Mouse (Mus musculus) C2C12 (cell line): ENCODE data around the gene Smoc1. TPM values are rescaled to one million over a fixed set of nuclear protein-coding genes. Genes with fewer than 3 reads are reported as not detected.

Source experiments
- H3K27me3 ChIP-seq: one replicate; pipeline ENCODE4 v1.6.1; 2011; ENCODE audit not compliant: control insufficient read depth, insufficient read depth, insufficient read length
- H3K36me3 ChIP-seq: one replicate; pipeline ENCODE4 v1.6.1; 2011; ENCODE audit not compliant: control insufficient read depth, insufficient read depth
- H3K4me3 ChIP-seq: one replicate; pipeline ENCODE4 v1.5.1; 2011; ENCODE audit warnings: mild to moderate bottlenecking, control low read depth; ENCODE audit not compliant: poor library complexity, insufficient read depth, severe bottlenecking
- H3K79me2 ChIP-seq: one replicate; pipeline ENCODE4 v1.6.1; 2011; ENCODE audit not compliant: control insufficient read depth, insufficient read depth
- H3K79me3 ChIP-seq: one replicate; pipeline ENCODE4 v1.6.1; 2011; ENCODE audit warnings: low read depth, control low read depth
- H3ac ChIP-seq: one replicate; pipeline ENCODE3; 2011; ENCODE audit warnings: low read depth; ENCODE audit not compliant: control insufficient read depth, insufficient read length
- CEBPB ChIP-seq: IDR thresholded peaks from one replicate; pipeline ENCODE4 v1.6.1; 2011; ENCODE audit warnings: low read depth, mild to moderate bottlenecking, control low read depth, moderate library complexity
- CTCF ChIP-seq: IDR thresholded peaks from one replicate; pipeline ENCODE4 v1.5.1; 2011; ENCODE audit not compliant: control insufficient read depth, insufficient read depth, insufficient read length
- FOSL1 ChIP-seq: IDR thresholded peaks from one replicate; pipeline ENCODE4 v1.8.0; 2011; ENCODE audit warnings: mild to moderate bottlenecking, low read length; ENCODE audit not compliant: poor library complexity, insufficient read depth, severe bottlenecking
- MAX ChIP-seq: IDR thresholded peaks from one replicate; pipeline ENCODE4 v1.6.1; 2011; ENCODE audit warnings: mild to moderate bottlenecking, control low read depth
- MYOD1 ChIP-seq: IDR thresholded peaks from one replicate; pipeline ENCODE4 v1.6.1; 2011; ENCODE audit warnings: low read depth; ENCODE audit not compliant: control insufficient read depth, insufficient read length
- MYOG ChIP-seq: IDR thresholded peaks from one replicate; pipeline ENCODE4 v1.6.1; 2011; ENCODE audit not compliant: control insufficient read depth, insufficient read length; ENCODE audit errors: extremely low read depth
- USF1 ChIP-seq: IDR thresholded peaks from one replicate; pipeline ENCODE4 v1.6.1; 2011; ENCODE audit warnings: low read depth, mild to moderate bottlenecking, control low read depth, moderate library complexity
- microRNA-seq: library from miRNA; unstranded; fragments of <30 nt; microRNA quantifications from one replicate; pipeline ENCODE4, GENCODE M21; 2019; ENCODE audit warnings: borderline microRNAs expressed
- polyA plus RNA-seq: library from polyadenylated mRNA; unstranded; fragments of >200 nt; fragmentation: generic; extraction: Trizol; gene quantifications from one replicate; pipeline ENCODE4 v1.2.1, GENCODE M21; 2012; ENCODE audit warnings: missing spikeins

The Smoc1 gene
- polyA plus RNA-seq, 1 experiment: 0.23 TPM

DNA sequence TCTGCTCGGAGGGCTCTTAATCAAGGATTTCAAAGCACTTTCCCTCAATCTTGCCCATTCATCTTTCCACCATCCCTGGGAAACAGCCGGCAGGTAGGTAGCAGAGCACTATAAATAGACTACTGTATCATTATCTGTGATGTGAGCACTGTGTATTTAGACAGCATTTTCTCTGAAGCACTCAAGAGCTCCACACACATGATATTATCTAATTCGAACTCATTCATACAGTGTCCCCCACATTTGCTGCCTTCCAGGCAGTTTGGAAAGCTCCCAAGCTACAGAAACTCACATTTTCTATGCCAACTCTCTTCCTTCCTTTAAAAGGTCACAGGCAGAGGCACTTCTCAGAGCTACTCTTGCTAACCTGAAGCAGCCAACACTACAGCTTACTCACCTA, 200.0 kb downstream of the Smoc1 start:
- Histone ChIP-seq H3K4me3 (no peak overlapping the region), H3ac (no peak overlapping the region), H3K79me2 (no peaks in the 10 kb centered on the region), H3K27me3 (peaks cover 4% of the 10 kb centered on the region), H3K79me3 (no peaks in the 10 kb centered on the region), H3K36me3 (no peaks in the 10 kb centered on the region)
- no peak for TF ChIP-seq FOSL1
- TF ChIP-seq USF1: no peak
- no peak for TF ChIP-seq CTCF
- TF ChIP-seq MAX: no peak
- no peak for TF ChIP-seq MYOG
- TF ChIP-seq MYOD1: no peak
- TF ChIP-seq CEBPB: no peak

GRCm38 (mm10) chr12:81227767-81228460, 201.3 kb downstream of the Smoc1 start:
- Histone ChIP-seq H3K79me2 (no peaks in the 10 kb centered on the region), H3K4me3 (no peak overlapping the region), H3K27me3 (peaks cover 4% of the 10 kb centered on the region), H3ac (no peak overlapping the region), H3K36me3 (no peaks in the 10 kb centered on the region), H3K79me3 (no peaks in the 10 kb centered on the region)
- TF ChIP-seq MAX (no peak), MYOG (no peak), CTCF (no peak), CEBPB (no peak), FOSL1 (no peak), USF1 (no peak), MYOD1 (no peak)

GRCm38 (mm10) chr12:81233746-81234380, 207.3 kb downstream of the Smoc1 start:
- Histone ChIP-seq H3K27me3 (no peaks in the 10 kb centered on the region), H3K4me3 (no peak overlapping the region), H3ac (no peak overlapping the region), H3K79me2 (no peaks in the 10 kb centered on the region), H3K36me3 (no peaks in the 10 kb centered on the region), H3K79me3 (no peaks in the 10 kb centered on the region)
- TF ChIP-seq USF1: no peak
- TF ChIP-seq CEBPB: no peak
- TF ChIP-seq MYOD1: no peak
- no peak for TF ChIP-seq FOSL1

GRCm38 (mm10) chr12:81235456-81236330, 209.1 kb downstream of the Smoc1 start:
- TF ChIP-seq USF1: no peak
- H3K4me3 ChIP-seq: no peak overlapping the region
- no peaks in the 10 kb centered on the region for H3K79me3 ChIP-seq
- no peaks in the 10 kb centered on the region for H3K36me3 ChIP-seq
- no peak overlapping the region for H3ac ChIP-seq
- H3K79me2 ChIP-seq: no peaks in the 10 kb centered on the region
- H3K27me3 ChIP-seq: no peaks in the 10 kb centered on the region

Small RNAs within 50 kb of the gene (microRNA-seq; reads per million reads assigned to microRNA genes)
- gene Mir3067: not detected

Other genes with a start within 250 kb of the Smoc1 start
- gene Susd6, start 236.3 kb upstream of the Smoc1 start, polyA plus RNA-seq: 20.9 TPM
- 113 TPM for gene Srsf5, start 81.3 kb upstream of the Smoc1 start, polyA plus RNA-seq
- gene Slc10a1, start 58.1 kb upstream of the Smoc1 start, polyA plus RNA-seq: not detected